Mouse (Mus musculus): ENCODE data around the gene Gpld1. TPM values are rescaled to one million over a fixed set of nuclear protein-coding genes. Genes with fewer than 3 reads are reported as not detected.

The Gpld1 gene
- total and polyA plus RNA-seq, 2 experiments from 2014 or later = 3.8 to 5.5 TPM

DNA sequence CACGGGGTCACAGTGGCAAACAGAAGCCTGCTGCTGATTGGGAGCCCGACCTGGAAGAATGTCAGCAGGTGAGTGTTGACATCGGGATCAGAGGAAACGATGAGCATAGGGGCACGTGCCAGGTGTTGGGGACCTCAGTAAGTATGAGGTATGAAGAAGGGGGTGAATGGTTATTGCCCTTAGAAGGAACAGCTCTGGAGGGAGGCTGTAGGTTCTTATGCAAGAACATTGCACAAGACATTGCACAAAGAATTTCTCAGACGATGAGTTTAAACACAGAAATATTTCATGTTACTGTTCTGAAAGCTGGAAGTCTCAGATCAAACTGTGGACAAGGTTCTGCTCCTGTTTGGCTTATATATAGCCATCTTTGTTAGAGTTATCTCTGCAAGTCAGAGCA lies 38.1 kb downstream of the Gpld1 start:
- Histone ChIP-seq H3K9me3 (ENCODE audit: low read length) (no peaks in the 10 kb centered on the region), H3K4me3 (ENCODE audit: low read depth, low read length) (no peak overlapping the region), H3K4me2 (ENCODE audit: low read depth, low read length, poor library complexity, severe bottlenecking) (no peak overlapping the region), H3K4me1 (ENCODE audit: insufficient read depth, low read length) (no peaks in the 10 kb centered on the region), H3K9ac (replicated peaks; ENCODE audit: low read length, poor library complexity, severe bottlenecking) (no peak overlapping the region), H3K27me3 (ENCODE audit: insufficient read depth, low read length) (no peaks in the 10 kb centered on the region), H3K36me3 (ENCODE audit: insufficient read depth, low read length) (no peaks in the 10 kb centered on the region), H3K27ac (ENCODE audit: low read depth, low read length) (no peak overlapping the region)
- ATAC-seq (ENCODE audit: low FRiP score) (no peak), DNase-seq (ENCODE audit: low spot score) (no peak)
- 91% methylated on average over 6 of the region's 6 CpGs for WGBS
- TF ChIP-seq CTCF (IDR thresholded peaks at IDR 0.05) = no peak

DNA sequence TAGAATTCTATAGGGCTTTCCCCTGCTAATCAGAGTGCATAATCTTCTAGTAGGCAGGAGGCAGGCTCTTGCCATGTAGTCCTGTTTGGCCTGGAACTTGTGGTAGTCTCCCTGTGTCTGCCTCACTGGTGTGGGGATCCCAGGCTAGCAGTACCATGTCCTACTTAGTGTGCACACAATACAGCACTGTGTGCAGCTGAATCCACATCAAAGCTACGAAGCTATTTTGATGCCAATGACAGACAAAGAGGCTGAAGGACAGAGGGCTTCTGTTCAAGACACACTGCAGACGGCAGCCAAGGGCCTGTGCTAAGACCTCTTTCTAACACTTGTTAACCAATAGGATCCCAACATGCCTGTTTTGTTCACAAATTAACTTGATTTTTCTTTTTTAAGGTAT lies 42.5 kb downstream of the Gpld1 start:
- no peak overlapping the region for H3K27ac ChIP-seq (ENCODE audit: low read depth, low read length)
- H3K9me3 ChIP-seq (ENCODE audit: low read length) = no peaks in the 10 kb centered on the region
- ATAC-seq (ENCODE audit: low FRiP score) (peak; percentile 69; the same call in 1 of the 2 replicates), DNase-seq (ENCODE audit: low spot score) (peak; percentile 67)
- H3K4me2 ChIP-seq (ENCODE audit: low read depth, low read length, poor library complexity, severe bottlenecking) = no peak overlapping the region
- H3K4me3 ChIP-seq (ENCODE audit: low read depth, low read length) = no peak overlapping the region
- no peak for TF ChIP-seq CTCF (IDR thresholded peaks at IDR 0.05)
- WGBS = 38% methylated on average over 2 of the region's 2 CpGs
- H3K27me3 ChIP-seq (ENCODE audit: insufficient read depth, low read length) = no peaks in the 10 kb centered on the region
- no peaks in the 10 kb centered on the region for H3K4me1 ChIP-seq (ENCODE audit: insufficient read depth, low read length)
- H3K9ac ChIP-seq (replicated peaks; ENCODE audit: low read length, poor library complexity, severe bottlenecking) = no peak overlapping the region
- peaks cover 9% of the 10 kb centered on the region for H3K36me3 ChIP-seq (ENCODE audit: insufficient read depth, low read length)

DNA sequence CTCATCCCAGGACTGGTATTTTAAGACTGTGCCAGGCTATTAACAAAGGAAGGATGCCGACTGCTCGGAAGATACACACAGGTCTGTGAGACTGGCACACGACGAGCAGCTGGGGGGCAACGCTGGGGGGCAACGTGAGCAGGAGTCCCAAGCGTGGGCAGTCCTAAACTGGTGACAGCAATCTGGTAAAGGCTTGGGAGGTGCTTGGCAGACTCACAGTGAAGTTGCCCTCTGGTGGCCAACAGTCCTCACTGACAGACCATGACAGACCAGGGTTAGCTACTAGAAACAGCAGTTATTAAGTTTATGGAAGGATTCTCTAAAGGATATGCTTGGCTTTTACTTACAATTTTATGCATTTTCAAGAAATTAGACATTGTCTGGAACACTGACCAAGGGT lies 45.4 kb downstream of the Gpld1 start:
- H3K9me3 ChIP-seq (ENCODE audit: low read length) = no peaks in the 10 kb centered on the region
- peaks cover 13% of the 10 kb centered on the region for H3K36me3 ChIP-seq (ENCODE audit: insufficient read depth, low read length)
- ATAC-seq (ENCODE audit: low FRiP score) (peak; percentile 86), DNase-seq (ENCODE audit: low spot score) (peak; percentile 84)
- peak; percentile 85 for TF ChIP-seq CTCF (IDR thresholded peaks at IDR 0.05)
- no peak overlapping the region for H3K4me2 ChIP-seq (ENCODE audit: low read depth, low read length, poor library complexity, severe bottlenecking)
- 37% methylated on average over 7 of the region's 7 CpGs for WGBS
- H3K4me1 ChIP-seq (ENCODE audit: insufficient read depth, low read length) = no peaks in the 10 kb centered on the region
- no peak overlapping the region for H3K9ac ChIP-seq (replicated peaks; ENCODE audit: low read length, poor library complexity, severe bottlenecking)
- no peaks in the 10 kb centered on the region for H3K27me3 ChIP-seq (ENCODE audit: insufficient read depth, low read length)
- H3K27ac ChIP-seq (ENCODE audit: low read depth, low read length) = no peak overlapping the region
- no peak overlapping the region for H3K4me3 ChIP-seq (ENCODE audit: low read depth, low read length)

DNA sequence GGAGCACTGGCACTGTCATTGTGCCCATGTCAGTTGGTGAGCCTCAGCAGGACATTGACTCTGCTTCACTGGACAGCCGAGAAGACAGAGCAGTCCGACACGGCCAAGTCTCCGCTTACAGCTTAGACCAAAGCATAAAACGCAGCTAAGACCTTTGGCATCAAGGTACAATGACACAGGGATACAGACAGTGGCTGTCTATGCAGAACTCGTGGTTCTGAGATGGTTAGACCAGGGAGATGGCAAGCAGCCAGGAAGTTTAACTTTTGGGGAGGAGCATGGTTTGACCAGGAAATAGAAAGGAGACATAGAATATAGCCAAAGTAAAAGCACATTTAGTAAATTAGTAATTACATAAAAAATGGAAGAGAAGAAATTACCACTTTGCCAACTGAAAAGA lies 46.1 kb downstream of the Gpld1 start:
- 80% methylated on average over 6 of the region's 6 CpGs for WGBS
- H3K36me3 ChIP-seq (ENCODE audit: insufficient read depth, low read length) = peaks cover 19% of the 10 kb centered on the region
- TF ChIP-seq CTCF (IDR thresholded peaks at IDR 0.05) = no peak
- no peak overlapping the region for H3K27ac ChIP-seq (ENCODE audit: low read depth, low read length)
- ATAC-seq (ENCODE audit: low FRiP score) (no peak), DNase-seq (ENCODE audit: low spot score) (no peak)
- no peaks in the 10 kb centered on the region for H3K9me3 ChIP-seq (ENCODE audit: low read length)
- H3K4me2 ChIP-seq (ENCODE audit: low read depth, low read length, poor library complexity, severe bottlenecking) = no peak overlapping the region
- H3K4me3 ChIP-seq (ENCODE audit: low read depth, low read length) = no peak overlapping the region
- H3K27me3 ChIP-seq (ENCODE audit: insufficient read depth, low read length) = no peaks in the 10 kb centered on the region
- no peaks in the 10 kb centered on the region for H3K4me1 ChIP-seq (ENCODE audit: insufficient read depth, low read length)
- H3K9ac ChIP-seq (replicated peaks; ENCODE audit: low read length, poor library complexity, severe bottlenecking) = no peak overlapping the region

DNA sequence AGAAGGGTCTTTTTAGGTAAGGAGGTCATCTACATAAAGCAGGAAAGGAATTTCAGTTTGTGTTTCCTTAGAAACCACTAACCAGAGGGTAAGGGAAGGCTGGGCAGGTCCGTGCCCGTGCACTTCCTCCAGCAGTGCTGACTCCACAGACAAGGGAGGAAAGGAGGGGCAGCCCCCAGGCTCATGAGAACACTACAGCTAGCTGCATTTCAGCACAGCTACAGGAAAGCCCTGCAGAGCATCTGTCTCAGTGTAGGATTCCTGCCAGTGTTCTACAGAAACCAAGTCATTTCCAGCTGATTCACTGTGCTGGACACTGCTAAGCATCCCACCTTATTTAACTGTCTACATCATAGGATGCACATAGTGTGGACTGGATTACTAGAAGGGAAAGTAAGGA lies 50.2 kb downstream of the Gpld1 start:
- H3K4me3 ChIP-seq (ENCODE audit: low read depth, low read length) = no peak overlapping the region
- no peak overlapping the region for H3K27ac ChIP-seq (ENCODE audit: low read depth, low read length)
- no peaks in the 10 kb centered on the region for H3K9me3 ChIP-seq (ENCODE audit: low read length)
- no peaks in the 10 kb centered on the region for H3K4me1 ChIP-seq (ENCODE audit: insufficient read depth, low read length)
- H3K4me2 ChIP-seq (ENCODE audit: low read depth, low read length, poor library complexity, severe bottlenecking) = no peak overlapping the region
- 38% methylated on average over 2 of the region's 2 CpGs for WGBS
- H3K27me3 ChIP-seq (ENCODE audit: insufficient read depth, low read length) = no peaks in the 10 kb centered on the region
- no peak for TF ChIP-seq CTCF (IDR thresholded peaks at IDR 0.05)
- H3K36me3 ChIP-seq (ENCODE audit: insufficient read depth, low read length) = peaks cover 57% of the 10 kb centered on the region
- ATAC-seq (ENCODE audit: low FRiP score) = 0 out of 2 replicates have a peak, but pooled peaks have one; percentile 25
- DNase-seq (ENCODE audit: low spot score) = no peak
- no peak overlapping the region for H3K9ac ChIP-seq (replicated peaks; ENCODE audit: low read length, poor library complexity, severe bottlenecking)

GRCm38 (mm10) chr13:24999538-24999937 lies 56.6 kb downstream of the Gpld1 start:
- TF ChIP-seq CTCF (IDR thresholded peaks at IDR 0.05) = no peak
- DNase-seq (ENCODE audit: low spot score) (no peak), ATAC-seq (ENCODE audit: low FRiP score) (no peak)
- Histone ChIP-seq H3K27me3 (ENCODE audit: insufficient read depth, low read length) (no peaks in the 10 kb centered on the region), H3K4me3 (ENCODE audit: low read depth, low read length) (no peak overlapping the region), H3K4me2 (ENCODE audit: low read depth, low read length, poor library complexity, severe bottlenecking) (no peak overlapping the region), H3K27ac (ENCODE audit: low read depth, low read length) (no peak overlapping the region), H3K9me3 (ENCODE audit: low read length) (no peaks in the 10 kb centered on the region), H3K36me3 (ENCODE audit: insufficient read depth, low read length) (peaks cover 63% of the 10 kb centered on the region), H3K9ac (replicated peaks; ENCODE audit: low read length, poor library complexity, severe bottlenecking) (no peak overlapping the region), H3K4me1 (ENCODE audit: insufficient read depth, low read length) (no peaks in the 10 kb centered on the region)
- 82% methylated on average over 2 of the region's 2 CpGs for WGBS
